Mouse (Mus musculus): Measurements from ENCODE around the gene Hes2.

Gene Hes2

GRCm38 (mm10) chr4:152186205-152187082, 27.8 kb downstream of the Hes2 start:
- peak; percentile 95 for DNase-seq (ENCODE audit: inconsistent ontology term)

- no peak for DNase-seq (ENCODE audit: inconsistent ontology term)
These were observed 28.5 kb downstream of the Hes2 start for GRCm38 (mm10) chr4:152187142-152187541.

- no peak for DNase-seq (ENCODE audit: inconsistent ontology term)
These were observed 30.0 kb downstream of the Hes2 start for GRCm38 (mm10) chr4:152188651-152189050.

- no peak for DNase-seq (ENCODE audit: inconsistent ontology term)
These were observed 30.4 kb downstream of the Hes2 start for GRCm38 (mm10) chr4:152189071-152189470.

- no peak for DNase-seq (ENCODE audit: inconsistent ontology term)
These were observed 31.0 kb downstream of the Hes2 start for GRCm38 (mm10) chr4:152189691-152190090.

GRCm38 (mm10) chr4:152190096-152190653, 31.5 kb downstream of the Hes2 start:
- DNase-seq (ENCODE audit: inconsistent ontology term): peak; percentile 59

- DNase-seq (ENCODE audit: inconsistent ontology term): no peak
These were observed 32.0 kb downstream of the Hes2 start for GRCm38 (mm10) chr4:152190701-152191100.

- DNase-seq (ENCODE audit: inconsistent ontology term): no peak
These were observed 33.9 kb downstream of the Hes2 start for GRCm38 (mm10) chr4:152192569-152192968.

GRCm38 (mm10) chr4:152194476-152195175, 36.0 kb downstream of the Hes2 start:
- no peak for DNase-seq (ENCODE audit: inconsistent ontology term)

GRCm38 (mm10) chr4:152196276-152196675, 37.6 kb downstream of the Hes2 start:
- DNase-seq (ENCODE audit: inconsistent ontology term): no peak

GRCm38 (mm10) chr4:152197545-152197944, 38.9 kb downstream of the Hes2 start:
- DNase-seq (ENCODE audit: inconsistent ontology term): no peak

- no peak for DNase-seq (ENCODE audit: inconsistent ontology term)
These were observed 41.0 kb downstream of the Hes2 start for GRCm38 (mm10) chr4:152199617-152200016.

- no peak for DNase-seq (ENCODE audit: inconsistent ontology term)
These were observed 42.8 kb downstream of the Hes2 start for GRCm38 (mm10) chr4:152201492-152201891.

GRCm38 (mm10) chr4:152202418-152202817, 43.8 kb downstream of the Hes2 start:
- DNase-seq (ENCODE audit: inconsistent ontology term): peak; percentile 37

- DNase-seq (ENCODE audit: inconsistent ontology term): no peak
These were observed 44.2 kb downstream of the Hes2 start for GRCm38 (mm10) chr4:152202905-152203304.

- DNase-seq (ENCODE audit: inconsistent ontology term): no peak
These were observed 46.0 kb downstream of the Hes2 start for GRCm38 (mm10) chr4:152204663-152205062.

- DNase-seq (ENCODE audit: inconsistent ontology term): no peak
These were observed 47.5 kb downstream of the Hes2 start for GRCm38 (mm10) chr4:152206199-152206598.

- peak; percentile 77 for DNase-seq (ENCODE audit: inconsistent ontology term)
These were observed 51.0 kb downstream of the Hes2 start for GRCm38 (mm10) chr4:152209623-152210022.
